Comparison of ENCODE assay signal across 7 mouse cellular contexts in the genomic region with DNA sequence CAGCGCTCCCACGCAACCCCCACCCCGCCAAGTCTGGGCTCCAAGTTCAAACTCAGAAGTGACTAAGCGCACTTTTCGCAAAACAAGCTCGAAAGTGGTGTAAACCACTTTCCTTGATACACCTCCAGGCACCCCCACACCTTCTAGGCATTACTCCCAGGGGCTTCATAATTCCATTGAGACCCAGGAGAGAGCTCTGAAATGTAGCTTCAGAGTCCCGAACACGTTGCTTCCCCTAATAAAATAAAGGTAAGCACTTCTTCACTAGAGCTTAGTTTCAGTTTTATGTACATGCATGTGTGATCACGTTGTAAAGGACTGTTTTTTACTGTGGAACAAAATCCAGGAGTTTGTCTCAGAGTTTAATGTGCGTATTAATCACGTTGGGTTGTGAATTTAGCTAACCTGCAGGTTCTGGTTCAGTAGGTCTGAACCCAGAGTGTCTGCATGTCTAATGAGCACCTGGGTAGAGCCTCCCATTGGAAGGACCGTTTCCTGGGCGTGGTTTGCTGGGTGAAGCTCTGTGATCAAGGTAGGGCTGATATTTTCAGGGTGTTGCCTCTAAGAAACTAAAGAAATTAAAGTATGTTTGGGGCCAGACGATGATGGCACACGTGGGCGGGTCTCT. TPM values are rescaled to one million over a fixed set of nuclear protein-coding genes. Genes with fewer than 3 reads are reported as not detected.
DNase-seq lines count a peak whose midpoint lies in the region; ATAC-seq and TF ChIP-seq lines count a peak whose summit lies in the region.

No protein-coding gene starts in this region.

- TF ChIP-seq CTCF in cortical plate, adult 2 months (IDR thresholded peaks at IDR 0.05; ENCODE audit: extremely low read depth, insufficient read depth, low read length): no peak
- TF ChIP-seq CTCF in thymus, adult 2 months (IDR thresholded peaks at IDR 0.05; ENCODE audit: borderline replicate concordance, control insufficient read depth, extremely low read depth, insufficient read depth, low read length, poor library complexity): no peak

- H3K36me3 ChIP-seq in limb, embryonic 10.5 days: no peaks in the 10 kb centered on the region
- H3K36me3 ChIP-seq in midbrain, embryonic 13.5 days: no peaks in the 10 kb centered on the region
- H3K36me3 ChIP-seq in thymus, adult 2 months (ENCODE audit: control insufficient read depth, insufficient read depth, low read length): no peaks in the 10 kb centered on the region

- H3K4me2 ChIP-seq in midbrain, embryonic 13.5 days (replicated peaks): peak overlapping the region; percentile 95

- intact Hi-C loops in heart, postnatal 14 days (cut with DNase I): loop anchor here (2.0 kb wide), 1 partner anchor 87 kb away; no protein-coding TSS in a partner anchor

- H3K9me3 ChIP-seq in limb, embryonic 10.5 days (replicated peaks): no peaks in the 10 kb centered on the region
- no peaks in the 10 kb centered on the region for H3K9me3 ChIP-seq in midbrain, embryonic 13.5 days

- H3K9ac ChIP-seq in midbrain, embryonic 13.5 days (replicated peaks): peak overlapping the region; percentile 67; the same call in 1 of the 2 replicates

- peak overlapping the region; percentile 95 for H3K27ac ChIP-seq in cortical plate, adult 2 months (ENCODE audit: insufficient read depth, low read length)
- peak overlapping the region; percentile 96 for H3K27ac ChIP-seq in limb, embryonic 10.5 days
- 0 out of 2 replicates have a peak overlapping the region, but pooled peaks have one; percentile 5 for H3K27ac ChIP-seq in midbrain, embryonic 13.5 days
- H3K27ac ChIP-seq in thymus, adult 2 months (ENCODE audit: control insufficient read depth, insufficient read depth, low read length): peak overlapping the region; percentile 94

- peak; percentile 9; the same call in 1 of the 2 replicates for ATAC-seq in midbrain, embryonic 13.5 days

- H3K4me3 ChIP-seq in cortical plate, adult 2 months (ENCODE audit: insufficient read depth, low read length): peak overlapping the region; percentile 53
- peak overlapping the region; percentile 76 for H3K4me3 ChIP-seq in limb, embryonic 10.5 days
- peak overlapping the region; percentile 55 for H3K4me3 ChIP-seq in midbrain, embryonic 13.5 days (replicated peaks)
- peak overlapping the region; percentile 98 for H3K4me3 ChIP-seq in thymus, adult 2 months (ENCODE audit: control insufficient read depth, insufficient read depth, low read length)

- DNase-seq in R1 (ENCODE audit: low read depth, low spot score): peak; percentile 79
- DNase-seq in heart, postnatal 14 days: peak; percentile 34 to 39
- peak; percentile 44 for DNase-seq in limb, embryonic 10.5 days (ENCODE audit: low spot score)
- DNase-seq in thymus, adult 2 months: peak; percentile 78
- DNase-seq in layer of hippocampus, adult 8-10 months (ENCODE audit: low spot score in 2 of 2): no peak

- 9% methylated on average over 16 of the region's 16 CpGs for WGBS in limb, embryonic 10.5 days
- WGBS in midbrain, embryonic 13.5 days: 8% methylated on average over 16 of the region's 16 CpGs
- WGBS in thymus, adult 2 months: 4% methylated on average over 16 of the region's 16 CpGs

- TF ChIP-seq POLR2A in cortical plate, adult 2 months (IDR thresholded peaks at IDR 0.05; ENCODE audit: extremely low read depth, insufficient read depth, low read length): no peak
- no peak for TF ChIP-seq POLR2A in thymus, adult 2 months (IDR thresholded peaks at IDR 0.05; ENCODE audit: control insufficient read depth, extremely low read depth, insufficient read depth, low read length, poor library complexity)

- H3K4me1 ChIP-seq in cortical plate, adult 2 months (ENCODE audit: control insufficient read depth, insufficient read depth, low read length): no peaks in the 10 kb centered on the region
- peaks cover 19% of the 10 kb centered on the region for H3K4me1 ChIP-seq in limb, embryonic 10.5 days
- peaks cover 13% of the 10 kb centered on the region for H3K4me1 ChIP-seq in midbrain, embryonic 13.5 days (replicated peaks)
- H3K4me1 ChIP-seq in thymus, adult 2 months (replicated peaks; ENCODE audit: control insufficient read depth, insufficient read depth, low read length): peaks cover 27% of the 10 kb centered on the region

- no peaks in the 10 kb centered on the region for H3K27me3 ChIP-seq in limb, embryonic 10.5 days (ENCODE audit: low read depth, poor library complexity, severe bottlenecking)
- H3K27me3 ChIP-seq in midbrain, embryonic 13.5 days: peaks cover 37% of the 10 kb centered on the region
- no peaks in the 10 kb centered on the region for H3K27me3 ChIP-seq in thymus, adult 2 months (ENCODE audit: control insufficient read depth, insufficient read depth, low read length)

RNA-seq across cellular contexts. Expression of gene Tgfbr2, which starts 0.4 kb away (rescaled TPM):
- 11.8 TPM in 2 replicates for polyA plus RNA-seq in cortical plate, adult 2 months (2012; rRNA removed)
- 10 to 100 TPM; 42.3 to 52.2 TPM for total RNA-seq in heart, postnatal 14 days (2021)
- 9.8 and 14.1 TPM in 2 replicates for polyA plus RNA-seq in limb, embryonic 10.5 days (2016; fragmentation: Nextera tagmentation; extraction: Ambion mirVana)
- polyA plus RNA-seq in midbrain, embryonic 13.5 days (2015; fragmentation: Nextera tagmentation; extraction: Ambion mirVana): 6.4 and 7.0 TPM in 2 replicates
- 57.2 and 60.1 TPM in 2 replicates for polyA plus RNA-seq in thymus, adult 2 months (2012; rRNA removed)
- total RNA-seq in layer of hippocampus, adult 8-10 months (2022): 10 to 100 TPM; 12.2 to 46.7 (median 26.0) TPM

Comparison
In these comparisons a context has a peak if more than half of its experiments do, and no peak if none do; other contexts are left out.
1. DNase-seq: peak in R1 (single experiment), heart, postnatal 14 days (2 of 2), limb, embryonic 10.5 days (single experiment) and thymus, adult 2 months (single experiment); none in layer of hippocampus, adult 8-10 months (0 of 2).
2. H3K27ac ChIP-seq: peak in every context shown above with its lines; median percentile 96 in limb, embryonic 10.5 days; 95 in cortical plate, adult 2 months; 94 in thymus, adult 2 months; 5 in midbrain, embryonic 13.5 days.
3. Peak in every context shown above with its lines, with median percentiles within 50 percentile points of each other: H3K4me3 ChIP-seq.